Mouse (Mus musculus): ENCODE measurements around the gene Lrrc1. TPM values are rescaled to one million over a fixed set of nuclear protein-coding genes. Genes with fewer than 3 reads are reported as not detected.
A peak's percentile ranks its signal among the peaks of the same experiment; 100 is the strongest.

The Lrrc1 gene
- polyA plus RNA-seq, 1 experiment from 2014 or later: 7.4 TPM

DNA sequence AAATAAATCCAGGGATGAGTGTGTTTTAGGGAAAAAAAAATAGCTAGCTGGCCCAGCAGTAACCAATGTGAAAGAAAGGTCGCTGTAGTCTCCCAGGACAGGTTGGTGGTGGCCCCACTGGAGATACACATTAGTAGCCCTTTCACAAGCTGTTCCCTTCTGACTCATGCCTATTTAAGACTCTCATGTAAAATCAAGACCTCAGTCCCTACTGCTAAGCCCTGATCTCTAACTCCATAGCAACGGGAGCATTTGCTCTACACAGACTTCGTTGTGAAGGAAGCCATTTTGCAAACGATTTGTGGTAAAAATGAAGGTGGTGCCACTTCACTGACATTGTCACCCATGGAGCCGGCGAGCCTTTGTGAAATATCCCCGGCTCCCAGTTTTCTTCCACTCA lies 134.1 kb downstream of the Lrrc1 start:
- WGBS: 91% methylated on average over 7 of the region's 7 CpGs
- no peak for ATAC-seq (ENCODE audit: insufficient read depth, low FRiP score, low TSS enrichment)
- Histone ChIP-seq H3K9ac (ENCODE audit: low read length) (no peak overlapping the region), H3K4me3 (ENCODE audit: low read depth, low read length) (no peak overlapping the region), H3K27me3 (ENCODE audit: control insufficient read depth, insufficient read depth, low read length) (no peaks in the 10 kb centered on the region), H3K27ac (ENCODE audit: low read depth, low read length) (no peak overlapping the region), H3K4me1 (ENCODE audit: control insufficient read depth, insufficient read depth, low read length) (no peaks in the 10 kb centered on the region), H3K4me2 (ENCODE audit: low read depth) (no peak overlapping the region), H3K9me3 (ENCODE audit: control insufficient read depth, low read length) (no peaks in the 10 kb centered on the region), H3K36me3 (ENCODE audit: control insufficient read depth, insufficient read depth, low read length) (no peaks in the 10 kb centered on the region)
- no peak for DNase-seq (ENCODE audit: low spot score)

- H3K27me3 ChIP-seq (ENCODE audit: control insufficient read depth, insufficient read depth, low read length): no peaks in the 10 kb centered on the region
- H3K27ac ChIP-seq (ENCODE audit: low read depth, low read length): no peak overlapping the region
- DNase-seq (ENCODE audit: low spot score) (no peak), ATAC-seq (ENCODE audit: insufficient read depth, low FRiP score, low TSS enrichment) (no peak)
- no peaks in the 10 kb centered on the region for H3K9me3 ChIP-seq (ENCODE audit: control insufficient read depth, low read length)
- no peaks in the 10 kb centered on the region for H3K36me3 ChIP-seq (ENCODE audit: control insufficient read depth, insufficient read depth, low read length)
- no peak overlapping the region for H3K9ac ChIP-seq (ENCODE audit: low read length)
- H3K4me3 ChIP-seq (ENCODE audit: low read depth, low read length): no peak overlapping the region
- no peak overlapping the region for H3K4me2 ChIP-seq (ENCODE audit: low read depth)
- WGBS: 61% methylated on average over 6 of the region's 6 CpGs
- no peaks in the 10 kb centered on the region for H3K4me1 ChIP-seq (ENCODE audit: control insufficient read depth, insufficient read depth, low read length)
These were observed 136.5 kb downstream of the Lrrc1 start for GRCm38 (mm10) chr9:77408053-77408603.

- no peak overlapping the region for H3K9ac ChIP-seq (ENCODE audit: low read length)
- no peaks in the 10 kb centered on the region for H3K27me3 ChIP-seq (ENCODE audit: control insufficient read depth, insufficient read depth, low read length)
- peak; percentile 45 for DNase-seq (ENCODE audit: low spot score)
- WGBS: 58% methylated on average over 7 of the region's 7 CpGs
- H3K27ac ChIP-seq (ENCODE audit: low read depth, low read length): no peak overlapping the region
- H3K4me2 ChIP-seq (ENCODE audit: low read depth): no peak overlapping the region
- H3K4me3 ChIP-seq (ENCODE audit: low read depth, low read length): no peak overlapping the region
- no peaks in the 10 kb centered on the region for H3K36me3 ChIP-seq (ENCODE audit: control insufficient read depth, insufficient read depth, low read length)
- no peak for ATAC-seq (ENCODE audit: insufficient read depth, low FRiP score, low TSS enrichment)
- H3K4me1 ChIP-seq (ENCODE audit: control insufficient read depth, insufficient read depth, low read length): no peaks in the 10 kb centered on the region
- H3K9me3 ChIP-seq (ENCODE audit: control insufficient read depth, low read length): no peaks in the 10 kb centered on the region
These were observed 137.8 kb downstream of the Lrrc1 start for GRCm38 (mm10) chr9:77406906-77407305.

DNA sequence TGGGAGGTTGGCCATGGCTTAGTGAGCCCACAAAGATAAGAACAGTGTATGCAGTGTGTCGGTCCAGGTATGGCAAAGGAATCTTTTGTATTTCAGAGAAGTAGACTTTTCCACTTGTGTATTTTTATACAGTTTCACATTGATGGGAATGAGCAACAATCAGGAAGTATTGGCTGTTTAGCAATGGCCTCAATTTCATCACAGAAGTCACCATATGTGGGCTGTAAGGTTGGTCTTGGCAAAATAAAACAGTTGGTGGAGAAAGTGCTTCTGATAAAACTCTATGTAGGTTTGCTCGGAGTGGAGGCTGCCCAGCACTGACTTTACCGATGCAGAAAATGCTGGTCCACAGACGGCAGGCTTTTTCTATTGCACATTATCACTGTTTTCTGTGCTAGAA lies 140.2 kb downstream of the Lrrc1 start:
- Histone ChIP-seq H3K36me3 (ENCODE audit: control insufficient read depth, insufficient read depth, low read length) (no peaks in the 10 kb centered on the region), H3K27me3 (ENCODE audit: control insufficient read depth, insufficient read depth, low read length) (no peaks in the 10 kb centered on the region), H3K9ac (ENCODE audit: low read length) (no peak overlapping the region), H3K4me1 (ENCODE audit: control insufficient read depth, insufficient read depth, low read length) (no peaks in the 10 kb centered on the region), H3K4me3 (ENCODE audit: low read depth, low read length) (no peak overlapping the region), H3K27ac (ENCODE audit: low read depth, low read length) (no peak overlapping the region), H3K4me2 (ENCODE audit: low read depth) (no peak overlapping the region), H3K9me3 (ENCODE audit: control insufficient read depth, low read length) (no peaks in the 10 kb centered on the region)
- 82% methylated on average over 4 of the region's 4 CpGs for WGBS
- DNase-seq (ENCODE audit: low spot score) (no peak), ATAC-seq (ENCODE audit: insufficient read depth, low FRiP score, low TSS enrichment) (no peak)

GRCm38 (mm10) chr9:77403961-77404360 lies 140.7 kb downstream of the Lrrc1 start:
- no peak for DNase-seq (ENCODE audit: low spot score)
- no peak overlapping the region for H3K9ac ChIP-seq (ENCODE audit: low read length)

DNA sequence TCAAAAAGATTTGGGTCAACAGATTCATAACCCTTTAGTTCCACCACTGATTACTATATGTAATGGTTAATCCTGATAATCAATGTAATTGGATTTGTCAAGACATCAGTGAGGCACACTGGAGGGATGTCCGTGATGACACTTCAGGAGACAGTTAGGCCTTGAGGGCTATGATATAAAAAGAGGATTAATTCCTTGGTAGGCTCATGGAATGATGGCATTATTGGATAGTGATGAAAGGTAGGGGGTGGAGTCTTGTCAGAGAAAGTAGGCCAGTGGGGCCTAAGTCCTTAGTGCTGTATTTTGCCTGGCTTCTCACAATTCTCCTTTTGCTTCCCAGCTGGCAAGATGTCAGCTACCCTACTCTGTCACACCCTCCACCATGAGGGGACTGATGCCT lies 141.7 kb downstream of the Lrrc1 start:
- no peak overlapping the region for H3K4me3 ChIP-seq (ENCODE audit: low read depth, low read length)
- no peak overlapping the region for H3K4me2 ChIP-seq (ENCODE audit: low read depth)
- no peaks in the 10 kb centered on the region for H3K9me3 ChIP-seq (ENCODE audit: control insufficient read depth, low read length)
- H3K27me3 ChIP-seq (ENCODE audit: control insufficient read depth, insufficient read depth, low read length): no peaks in the 10 kb centered on the region
- H3K4me1 ChIP-seq (ENCODE audit: control insufficient read depth, insufficient read depth, low read length): no peaks in the 10 kb centered on the region
- H3K27ac ChIP-seq (ENCODE audit: low read depth, low read length): no peak overlapping the region
- ATAC-seq (ENCODE audit: insufficient read depth, low FRiP score, low TSS enrichment) (no peak), DNase-seq (ENCODE audit: low spot score) (no peak)
- WGBS: 85% methylated on average over 1 of the region's 1 CpGs
- no peaks in the 10 kb centered on the region for H3K36me3 ChIP-seq (ENCODE audit: control insufficient read depth, insufficient read depth, low read length)
- H3K9ac ChIP-seq (ENCODE audit: low read length): no peak overlapping the region

More at GRCm38 (mm10) chr9:77403961-77404360, 140.7 kb downstream of the Lrrc1 start:
- Histone ChIP-seq H3K27me3 (ENCODE audit: control insufficient read depth, insufficient read depth, low read length) (no peaks in the 10 kb centered on the region), H3K4me2 (ENCODE audit: low read depth) (no peak overlapping the region), H3K4me1 (ENCODE audit: control insufficient read depth, insufficient read depth, low read length) (no peaks in the 10 kb centered on the region), H3K9me3 (ENCODE audit: control insufficient read depth, low read length) (no peaks in the 10 kb centered on the region), H3K4me3 (ENCODE audit: low read depth, low read length) (no peak overlapping the region), H3K36me3 (ENCODE audit: control insufficient read depth, insufficient read depth, low read length) (no peaks in the 10 kb centered on the region), H3K27ac (ENCODE audit: low read depth, low read length) (no peak overlapping the region)
- WGBS: 90% methylated on average over 6 of the region's 6 CpGs
- ATAC-seq (ENCODE audit: insufficient read depth, low FRiP score, low TSS enrichment): no peak

- 95% methylated on average over 5 of the region's 5 CpGs for WGBS
- Histone ChIP-seq H3K4me3 (ENCODE audit: low read depth, low read length) (no peak overlapping the region), H3K9ac (ENCODE audit: low read length) (no peak overlapping the region), H3K9me3 (ENCODE audit: control insufficient read depth, low read length) (no peaks in the 10 kb centered on the region), H3K4me2 (ENCODE audit: low read depth) (no peak overlapping the region), H3K27me3 (ENCODE audit: control insufficient read depth, insufficient read depth, low read length) (no peaks in the 10 kb centered on the region), H3K27ac (ENCODE audit: low read depth, low read length) (no peak overlapping the region), H3K4me1 (ENCODE audit: control insufficient read depth, insufficient read depth, low read length) (no peaks in the 10 kb centered on the region), H3K36me3 (ENCODE audit: control insufficient read depth, insufficient read depth, low read length) (no peaks in the 10 kb centered on the region)
- no peak for DNase-seq (ENCODE audit: low spot score)
- ATAC-seq (ENCODE audit: insufficient read depth, low FRiP score, low TSS enrichment): no peak
These were observed 144.9 kb downstream of the Lrrc1 start for GRCm38 (mm10) chr9:77399801-77400200.

DNA sequence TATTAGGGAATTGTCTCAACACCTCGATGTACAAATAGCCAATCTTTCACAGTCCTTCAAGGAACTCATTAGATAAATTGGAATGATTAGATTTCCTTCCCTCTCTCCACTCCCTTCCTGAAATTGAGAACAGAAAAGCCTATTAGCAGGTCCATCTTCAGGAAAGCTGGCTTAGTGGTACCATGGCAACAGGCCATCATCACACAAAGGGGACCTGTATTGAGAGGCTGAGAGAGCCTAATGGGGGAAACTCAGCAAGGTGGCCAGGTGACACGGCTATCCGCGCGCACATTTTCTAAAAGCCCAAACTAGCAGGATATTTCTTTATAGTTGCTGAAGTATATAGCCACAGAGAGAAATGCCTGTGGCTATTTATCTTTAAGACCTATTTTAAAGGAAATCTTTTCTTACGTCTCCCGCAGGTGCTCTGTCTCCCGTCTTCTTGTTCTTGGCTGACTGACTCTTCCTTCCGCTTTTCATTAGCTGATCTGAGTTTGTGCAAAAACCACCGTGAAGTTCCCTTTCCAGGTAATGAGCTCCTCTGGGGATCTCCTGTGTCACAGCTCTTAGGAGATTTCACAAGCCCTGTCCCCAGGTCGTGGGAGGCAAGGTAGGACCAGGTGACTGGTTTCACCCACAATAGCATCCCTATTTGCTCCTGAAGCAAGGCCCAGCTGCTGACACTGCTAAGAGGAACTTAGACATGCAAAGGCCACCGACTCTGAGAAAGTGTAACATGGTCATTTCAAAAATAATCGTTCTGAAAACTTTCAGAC lies 145.6 kb downstream of the Lrrc1 start:
- Histone ChIP-seq H3K4me3 (ENCODE audit: low read depth, low read length) (no peak overlapping the region), H3K9me3 (ENCODE audit: control insufficient read depth, low read length) (no peaks in the 10 kb centered on the region), H3K4me1 (ENCODE audit: control insufficient read depth, insufficient read depth, low read length) (no peaks in the 10 kb centered on the region), H3K27ac (ENCODE audit: low read depth, low read length) (no peak overlapping the region), H3K4me2 (ENCODE audit: low read depth) (no peak overlapping the region), H3K36me3 (ENCODE audit: control insufficient read depth, insufficient read depth, low read length) (no peaks in the 10 kb centered on the region), H3K9ac (ENCODE audit: low read length) (no peak overlapping the region), H3K27me3 (ENCODE audit: control insufficient read depth, insufficient read depth, low read length) (no peaks in the 10 kb centered on the region)
- DNase-seq (ENCODE audit: low spot score) (no peak), ATAC-seq (ENCODE audit: insufficient read depth, low FRiP score, low TSS enrichment) (no peak)
- 85% methylated on average over 13 of the region's 13 CpGs for WGBS

DNA sequence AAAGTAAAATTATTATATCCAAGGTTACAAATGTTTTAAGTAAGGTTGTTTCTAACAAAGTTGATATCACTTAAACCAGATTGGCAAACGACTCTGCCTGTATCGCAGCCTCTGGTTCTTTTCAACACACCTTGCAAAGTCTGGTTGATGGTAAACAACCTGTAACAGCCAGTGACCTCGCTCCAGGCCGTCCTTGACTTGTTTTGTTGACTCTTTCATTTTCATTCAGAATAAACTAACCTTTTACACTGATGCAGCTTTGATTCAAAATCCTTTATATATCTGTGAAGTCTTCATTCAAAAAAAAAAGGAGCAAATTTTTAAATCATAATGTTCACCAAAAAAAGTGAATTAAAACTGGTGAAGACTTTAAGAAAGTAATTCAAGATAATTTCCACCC lies 147.6 kb downstream of the Lrrc1 start:
- H3K9ac ChIP-seq (ENCODE audit: low read length): no peak overlapping the region
- no peaks in the 10 kb centered on the region for H3K36me3 ChIP-seq (ENCODE audit: control insufficient read depth, insufficient read depth, low read length)
- ATAC-seq (ENCODE audit: insufficient read depth, low FRiP score, low TSS enrichment) (no peak), DNase-seq (ENCODE audit: low spot score) (no peak)
- H3K27ac ChIP-seq (ENCODE audit: low read depth, low read length): no peak overlapping the region
- H3K4me1 ChIP-seq (ENCODE audit: control insufficient read depth, insufficient read depth, low read length): no peaks in the 10 kb centered on the region
- no peak overlapping the region for H3K4me2 ChIP-seq (ENCODE audit: low read depth)
- 76% methylated on average over 4 of the region's 4 CpGs for WGBS
- no peaks in the 10 kb centered on the region for H3K27me3 ChIP-seq (ENCODE audit: control insufficient read depth, insufficient read depth, low read length)
- H3K4me3 ChIP-seq (ENCODE audit: low read depth, low read length): no peak overlapping the region
- H3K9me3 ChIP-seq (ENCODE audit: control insufficient read depth, low read length): no peaks in the 10 kb centered on the region
